In the genomic region with DNA sequence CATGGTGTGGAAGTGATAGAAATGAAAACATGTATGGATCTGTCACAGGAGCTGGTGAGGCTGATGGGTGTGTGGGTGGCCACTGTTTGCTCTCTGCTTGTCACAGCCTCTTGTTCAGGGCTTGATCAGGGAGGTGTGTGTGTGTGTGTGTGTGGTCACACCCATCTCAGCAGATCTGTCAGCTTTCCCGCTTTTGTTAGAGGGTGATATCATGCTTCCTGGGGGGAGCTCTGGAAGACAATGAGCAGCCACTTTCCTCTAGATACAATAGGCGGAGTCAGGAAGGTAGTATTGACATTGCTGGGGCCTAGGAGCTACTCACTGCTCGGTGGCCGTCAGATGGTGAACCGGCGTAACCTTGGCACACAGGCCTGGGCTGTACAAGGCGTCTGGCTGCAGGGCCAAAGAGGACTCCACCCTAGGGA, we compare ENCODE assay signal across 9 mouse cellular contexts. TPM values are rescaled to one million over a fixed set of nuclear protein-coding genes. Genes with fewer than 3 reads are reported as not detected.
A peak's percentile ranks its signal among the peaks of the same experiment; 100 is the strongest.
DNase-seq lines count a peak whose midpoint lies in the region; ATAC-seq lines count a peak whose summit lies in the region.
"Had no signal": no experiment of that assay in that cellular context is flagged by ENCODE, and none has a peak within 500 bp of the region (broad histone marks: within the 10 kb centered on the region; RNA-seq: fewer than 3 reads in every experiment).

No protein-coding gene starts in this region.

- H3K9me3 ChIP-seq in heart, embryonic 11.5 days (replicated peaks; ENCODE audit: control insufficient read depth, low read length): no peaks in the 10 kb centered on the region
- no peaks in the 10 kb centered on the region for H3K9me3 ChIP-seq in midbrain, embryonic 14.5 days (ENCODE audit: control insufficient read depth, low read length)
- H3K9me3 ChIP-seq: embryonic facial prominence, embryonic 13.5 days had no signal

- no peaks in the 10 kb centered on the region for H3K27me3 ChIP-seq in heart, embryonic 11.5 days (ENCODE audit: control insufficient read depth, insufficient read depth, low read length)
- no peaks in the 10 kb centered on the region for H3K27me3 ChIP-seq in midbrain, embryonic 14.5 days (ENCODE audit: control insufficient read depth, insufficient read depth, low read length)
- H3K27me3 ChIP-seq: embryonic facial prominence, embryonic 13.5 days had no signal

- ATAC-seq in heart, embryonic 11.5 days (replicated peaks; ENCODE audit: insufficient number of reproducible peaks, low FRiP score, low TSS enrichment): peak; percentile 71
- peak; percentile 48; the same call in 1 of the 2 replicates for ATAC-seq in midbrain, embryonic 14.5 days (ENCODE audit: low FRiP score, low TSS enrichment)

- no peak overlapping the region for H3K4me3 ChIP-seq in heart, embryonic 11.5 days (ENCODE audit: low read depth, low read length)
- H3K4me3 ChIP-seq in midbrain, embryonic 14.5 days (replicated peaks; ENCODE audit: low read depth, low read length): no peak overlapping the region
- H3K4me3 ChIP-seq: embryonic facial prominence, embryonic 13.5 days had no signal

- no peak overlapping the region for H3K9ac ChIP-seq in heart, embryonic 11.5 days (ENCODE audit: low read depth, low read length)
- no peak overlapping the region for H3K9ac ChIP-seq in midbrain, embryonic 14.5 days (replicated peaks; ENCODE audit: low read length)
- H3K9ac ChIP-seq: embryonic facial prominence, embryonic 13.5 days had no signal

- H3K36me3 ChIP-seq in heart, embryonic 11.5 days (ENCODE audit: control insufficient read depth, insufficient read depth, low read length): no peaks in the 10 kb centered on the region
- H3K36me3 ChIP-seq in midbrain, embryonic 14.5 days (ENCODE audit: control insufficient read depth, insufficient read depth, low read length): no peaks in the 10 kb centered on the region
- H3K36me3 ChIP-seq: embryonic facial prominence, embryonic 13.5 days had no signal

- H3K4me2 ChIP-seq in heart, embryonic 11.5 days: peak overlapping the region; percentile 29
- H3K4me2 ChIP-seq in midbrain, embryonic 14.5 days (ENCODE audit: low read length): no peak overlapping the region
- H3K4me2 ChIP-seq: embryonic facial prominence, embryonic 13.5 days had no signal

- H3K27ac ChIP-seq in heart, embryonic 11.5 days (ENCODE audit: low read depth, low read length): peak overlapping the region; percentile 22
- no peak overlapping the region for H3K27ac ChIP-seq in midbrain, embryonic 14.5 days (replicated peaks; ENCODE audit: low read depth, low read length)
- H3K27ac ChIP-seq: embryonic facial prominence, embryonic 13.5 days had no signal

- peaks cover 21% of the 10 kb centered on the region for H3K4me1 ChIP-seq in heart, embryonic 11.5 days (ENCODE audit: control insufficient read depth, insufficient read depth, low read length)
- no peaks in the 10 kb centered on the region for H3K4me1 ChIP-seq in midbrain, embryonic 14.5 days (ENCODE audit: control insufficient read depth, insufficient read depth, low read length)
- H3K4me1 ChIP-seq: embryonic facial prominence, embryonic 13.5 days had no signal

- WGBS in heart, embryonic 11.5 days (ENCODE audit: insufficient replicate concordance): 38% methylated on average over 7 of the region's 7 CpGs
- WGBS in midbrain, embryonic 14.5 days: 33% methylated on average over 7 of the region's 7 CpGs

- DNase-seq in gastrocnemius, adult 18-20 months (ENCODE audit: low spot score): peak; percentile 74
- DNase-seq in gastrocnemius, postnatal 4 days (ENCODE audit: low spot score in 2 of 2): no peak
- peak; percentile 69 to 86 for DNase-seq in kidney, postnatal 36 days
- no peak for DNase-seq in midbrain, embryonic 14.5 days
- DNase-seq in ovary, postnatal 14 days (ENCODE audit: low spot score): no peak
- no peak for DNase-seq in ovary, postnatal 10 days (ENCODE audit: low spot score)
- DNase-seq in layer of hippocampus, postnatal 10 days (ENCODE audit: low spot score in 2 of 2): no peak

RNA-seq across cellular contexts. Expression of a gene that starts 7.3 kb away (rescaled TPM):
- 10 to 100 TPM in 1 of 2 experiments, 1 to 10 TPM in 1; 8.8 to 12.2 TPM for total RNA-seq in gastrocnemius, adult 18-20 months (2021)
- total RNA-seq in gastrocnemius, postnatal 4 days (2021): 10 to 100 TPM; 35.7 to 40.0 TPM
- 56.1 and 70.5 TPM in 2 replicates for polyA plus RNA-seq in heart, embryonic 11.5 days (2014; fragmentation: Nextera tagmentation; extraction: Ambion mirVana)
- 4.2 and 9.3 TPM in 2 replicates for polyA plus RNA-seq in midbrain, embryonic 14.5 days (2014; fragmentation: Nextera tagmentation; extraction: Ambion mirVana)
- total RNA-seq in layer of hippocampus, postnatal 10 days (2021): 10 to 100 TPM; 11.2 to 12.2 TPM

Comparison
In these comparisons a context has a peak if more than half of its experiments do, and no peak if none do; other contexts are left out.
1. DNase-seq: peak in gastrocnemius, adult 18-20 months (single experiment) and kidney, postnatal 36 days (2 of 2); none in gastrocnemius, postnatal 4 days (0 of 2), midbrain, embryonic 14.5 days (single experiment), ovary, postnatal 14 days (single experiment), ovary, postnatal 10 days (single experiment) and layer of hippocampus, postnatal 10 days (0 of 2).